Mouse (Mus musculus) midbrain, embryonic 14.5 days (tissue): Measurements from ENCODE around the gene Bcl2l11. TPM values are rescaled to one million over a fixed set of nuclear protein-coding genes. Genes with fewer than 3 reads are reported as not detected.
"Not testable (repeated sequence)": the region's sequence is repeated elsewhere in the genome, so short reads cannot be mapped to it uniquely, and the experiment has no call there.

Experiments used
- ATAC-seq: fragments of 200-750 bp; cut with Nextera tagmentation; 2 replicates; pipeline ENCODE4 v1.8.0; 2017; ENCODE audit warnings: moderate number of reproducible peaks, moderate library complexity; ENCODE audit not compliant: low FRiP score, low TSS enrichment
- DNase-seq: peaks from one replicate; pipeline ENCODE4 v3.0.0-alpha.2; 2015
- H3K27ac ChIP-seq: fragments of 300-500 bp; sonication (generic); replicated peaks from 2 replicates; pipeline ENCODE4 v1.5.1; 2014; ENCODE audit warnings: mild to moderate bottlenecking, low read depth, low read length, moderate library complexity
- H3K27me3 ChIP-seq: fragments of 300-500 bp; sonication (generic); 2 replicates; pipeline ENCODE4 v1.6.1; 2014; ENCODE audit warnings: low read length, control low read depth, mixed read lengths; ENCODE audit not compliant: control insufficient read depth, insufficient read depth
- H3K36me3 ChIP-seq: fragments of 300-500 bp; sonication (generic); 2 replicates; pipeline ENCODE4 v1.6.1; 2014; ENCODE audit warnings: low read length, control low read depth; ENCODE audit not compliant: control insufficient read depth, insufficient read depth
- H3K4me1 ChIP-seq: fragments of 300-500 bp; sonication (generic); 2 replicates; pipeline ENCODE4 v1.6.1; 2014; ENCODE audit warnings: mild to moderate bottlenecking, antibody characterized with exemption, low read length, control low read depth; ENCODE audit not compliant: control insufficient read depth, insufficient read depth
- H3K4me2 ChIP-seq: fragments of 300-500 bp; sonication (generic); 2 replicates; pipeline ENCODE4 v1.6.1; 2014; ENCODE audit warnings: mild to moderate bottlenecking, low read length, moderate library complexity
- H3K4me3 ChIP-seq: fragments of 300-500 bp; sonication (generic); replicated peaks from 2 replicates; pipeline ENCODE4 v1.5.1; 2014; ENCODE audit warnings: low read depth, low read length
- H3K9ac ChIP-seq: fragments of 300-500 bp; sonication (generic); replicated peaks from 2 replicates; pipeline ENCODE4 v1.6.1; 2014; ENCODE audit warnings: mild to moderate bottlenecking, low read length, moderate library complexity
- H3K9me3 ChIP-seq: fragments of 300-500 bp; sonication (generic); 2 replicates; pipeline ENCODE4 v1.6.1; 2016; ENCODE audit warnings: low read length, control low read depth, mixed read lengths; ENCODE audit not compliant: control insufficient read depth
- WGBS: fragments of 180-500 bp; shearing (Covaris S2); extraction: QIAGEN DNeasy Blood & Tissue Kit; methylation state at CpG from one replicate; pipeline ENCODE4 v1.1.7; 2014; 5-methylcytosine and 5-hydroxymethylcytosine counted together
- polyA plus RNA-seq: library from polyadenylated mRNA; unstranded; fragments of >200 nt; fragmentation: Nextera tagmentation; extraction: Ambion mirVana; gene quantifications from 2 replicates; pipeline ENCODE4 v1.2.1, GENCODE M21; 2014

The Bcl2l11 gene
- polyA plus RNA-seq, 1 experiment from 2014 or later, result 13.3 TPM

DNA sequence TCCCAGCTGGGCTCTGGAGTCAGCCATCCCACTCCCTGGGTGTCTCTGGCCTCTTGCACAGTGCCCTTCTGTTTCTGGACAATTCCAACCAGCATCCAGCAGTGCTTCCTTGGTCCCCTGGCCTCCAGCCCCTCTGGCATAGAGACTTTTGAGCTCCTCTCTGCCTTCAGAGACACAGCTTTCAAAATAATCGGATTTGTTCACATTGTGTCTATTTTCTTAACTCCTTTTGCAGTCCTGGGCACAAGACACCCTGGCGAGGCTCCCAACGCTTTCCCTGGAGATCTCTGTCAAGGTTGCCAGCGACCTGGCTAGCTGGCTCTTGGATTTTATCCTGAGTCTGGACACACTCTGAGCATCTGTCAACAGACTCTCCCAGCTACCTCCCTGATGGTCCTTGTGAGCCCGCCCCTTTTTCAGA lies 51.4 kb downstream of the Bcl2l11 start:
- DNase-seq (peak; percentile 26), ATAC-seq (no peak)
- Histone ChIP-seq H3K9me3 (no peaks in the 10 kb centered on the region), H3K9ac (no peak overlapping the region), H3K4me2 (no peak overlapping the region), H3K27ac (no peak overlapping the region), H3K27me3 (no peaks in the 10 kb centered on the region), H3K4me1 (peaks cover 10% of the 10 kb centered on the region; the same call in 1 of the 2 replicates), H3K36me3 (no peaks in the 10 kb centered on the region), H3K4me3 (no peak overlapping the region)
- WGBS, result 50% methylated on average over 5 of the region's 5 CpGs

DNA sequence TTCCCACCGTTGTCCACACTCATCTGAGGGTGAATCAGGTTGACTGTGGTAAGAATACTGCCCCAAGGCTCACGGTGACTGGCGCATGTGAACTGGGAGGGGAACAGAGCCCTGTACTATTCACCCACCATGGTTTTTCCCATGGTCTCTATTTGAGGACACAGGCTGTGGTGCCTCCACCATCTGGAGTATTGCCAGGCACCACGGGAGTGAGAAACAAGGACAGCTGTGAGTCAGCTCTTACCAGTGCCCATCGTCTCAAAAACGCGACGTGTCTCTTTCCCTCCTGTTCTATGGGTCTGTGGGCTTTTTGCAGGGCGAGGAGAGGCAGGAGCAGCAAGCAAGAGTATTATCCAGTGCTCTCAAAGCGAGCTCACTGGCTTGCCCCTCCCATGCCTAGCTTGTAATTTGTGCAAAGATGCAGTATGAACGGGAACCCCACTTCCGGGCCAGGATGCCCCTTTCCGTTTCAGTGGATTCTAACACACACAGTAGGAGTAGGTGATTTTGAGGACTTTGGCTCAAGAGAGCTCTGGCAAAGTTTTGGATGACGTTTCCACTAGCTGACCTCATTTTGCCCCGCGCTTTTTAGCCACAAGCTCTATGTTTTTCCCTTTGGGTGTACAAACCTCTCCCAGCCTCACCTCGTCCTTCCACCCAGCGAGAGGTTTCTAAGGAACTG lies 53.4 kb downstream of the Bcl2l11 start:
- peaks cover 10% of the 10 kb centered on the region; the same call in 1 of the 2 replicates for H3K4me1 ChIP-seq
- H3K9me3 ChIP-seq, result no peaks in the 10 kb centered on the region
- H3K9ac ChIP-seq, result no peak overlapping the region
- H3K36me3 ChIP-seq, result no peaks in the 10 kb centered on the region
- ATAC-seq (no peak), DNase-seq (no peak)
- no peak overlapping the region for H3K4me2 ChIP-seq
- no peak overlapping the region for H3K4me3 ChIP-seq
- 83% methylated on average over 18 of the region's 18 CpGs for WGBS
- no peak overlapping the region for H3K27ac ChIP-seq
- H3K27me3 ChIP-seq, result no peaks in the 10 kb centered on the region

DNA sequence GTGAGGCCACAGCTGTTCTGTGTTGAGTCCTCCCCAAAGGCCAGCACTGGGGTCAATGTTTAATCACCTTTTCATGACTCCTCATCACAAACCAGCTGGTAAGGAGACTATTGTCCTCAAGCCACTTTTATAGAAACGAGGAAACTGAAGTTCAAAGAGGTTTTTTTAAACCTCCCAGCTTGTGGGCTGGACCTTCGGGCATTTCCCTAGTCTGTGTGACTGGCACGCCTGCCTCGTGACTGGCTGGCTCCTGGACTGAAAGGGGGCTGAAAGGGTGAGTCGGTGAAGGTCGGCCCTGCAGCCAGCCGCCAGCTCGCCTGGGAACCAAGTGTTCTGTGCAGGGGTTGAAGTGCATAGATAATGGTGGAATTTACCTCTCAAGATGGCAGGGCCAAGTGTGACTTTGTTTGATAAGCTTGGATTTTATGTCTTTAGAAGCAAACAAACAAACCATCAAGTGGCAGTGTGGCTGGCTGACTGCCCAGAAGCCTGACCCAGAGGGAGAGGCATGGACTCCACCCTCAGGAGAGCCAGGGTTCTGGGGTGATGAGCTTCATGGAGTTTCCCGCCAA lies 54.1 kb downstream of the Bcl2l11 start:
- WGBS, result 41% methylated on average over 9 of the region's 9 CpGs
- Histone ChIP-seq H3K4me2 (no peak overlapping the region), H3K4me1 (peaks cover 10% of the 10 kb centered on the region; the same call in 1 of the 2 replicates), H3K9me3 (no peaks in the 10 kb centered on the region), H3K27me3 (no peaks in the 10 kb centered on the region), H3K27ac (no peak overlapping the region), H3K36me3 (no peaks in the 10 kb centered on the region), H3K4me3 (no peak overlapping the region), H3K9ac (no peak overlapping the region)
- DNase-seq (no peak), ATAC-seq (no peak)

- not testable (repeated sequence) for ATAC-seq, H3K4me1 ChIP-seq, H3K9ac ChIP-seq, H3K36me3 ChIP-seq, H3K9me3 ChIP-seq, H3K4me3 ChIP-seq, H3K27ac ChIP-seq, H3K27me3 ChIP-seq, DNase-seq, H3K4me2 ChIP-seq
- 95% methylated on average over 9 of the region's 9 CpGs for whole genome bisulfite sequencing
These were observed 56.3 kb downstream of the Bcl2l11 start for GRCm38 (mm10) chr2:128182181-128182580.

- H3K9ac ChIP-seq, result no peak overlapping the region
- DNase-seq, result no peak
- 90% methylated on average over 4 of the region's 4 CpGs for WGBS
- no peaks in the 10 kb centered on the region for H3K27me3 ChIP-seq
- H3K36me3 ChIP-seq, result no peaks in the 10 kb centered on the region
- no peak overlapping the region for H3K4me3 ChIP-seq
- no peak overlapping the region for H3K4me2 ChIP-seq
- no peaks in the 10 kb centered on the region for H3K4me1 ChIP-seq
- H3K9me3 ChIP-seq, result no peaks in the 10 kb centered on the region
- no peak for ATAC-seq
- no peak overlapping the region for H3K27ac ChIP-seq
These were observed 56.9 kb downstream of the Bcl2l11 start for GRCm38 (mm10) chr2:128182751-128183150.

- Histone ChIP-seq H3K9me3 (no peaks in the 10 kb centered on the region), H3K27me3 (no peaks in the 10 kb centered on the region), H3K36me3 (no peaks in the 10 kb centered on the region), H3K4me2 (no peak overlapping the region), H3K27ac (no peak overlapping the region), H3K4me1 (no peaks in the 10 kb centered on the region), H3K9ac (no peak overlapping the region), H3K4me3 (no peak overlapping the region)
- 96% methylated on average over 3 of the region's 4 CpGs for WGBS
- no peak for DNase-seq
- ATAC-seq, result no peak
These were observed 57.9 kb downstream of the Bcl2l11 start for GRCm38 (mm10) chr2:128183762-128184161.

GRCm38 (mm10) chr2:128185942-128186341 lies 60.1 kb downstream of the Bcl2l11 start:
- Histone ChIP-seq H3K4me1 (no peaks in the 10 kb centered on the region), H3K27ac (no peak overlapping the region), H3K27me3 (no peaks in the 10 kb centered on the region), H3K4me2 (no peak overlapping the region), H3K4me3 (no peak overlapping the region), H3K9ac (no peak overlapping the region), H3K9me3 (no peaks in the 10 kb centered on the region), H3K36me3 (no peaks in the 10 kb centered on the region)
- ATAC-seq (no peak), DNase-seq (no peak)
- 80% methylated on average over 4 of the region's 4 CpGs for WGBS

- Histone ChIP-seq H3K36me3 (no peaks in the 10 kb centered on the region), H3K4me3 (no peak overlapping the region), H3K4me1 (no peaks in the 10 kb centered on the region), H3K27me3 (no peaks in the 10 kb centered on the region), H3K4me2 (no peak overlapping the region), H3K27ac (no peak overlapping the region), H3K9ac (no peak overlapping the region), H3K9me3 (no peaks in the 10 kb centered on the region)
- no peak for ATAC-seq
- DNase-seq, result no peak
- WGBS, result 95% methylated on average over 1 of the region's 1 CpGs
These were observed 61.4 kb downstream of the Bcl2l11 start for GRCm38 (mm10) chr2:128187277-128187676.

DNA sequence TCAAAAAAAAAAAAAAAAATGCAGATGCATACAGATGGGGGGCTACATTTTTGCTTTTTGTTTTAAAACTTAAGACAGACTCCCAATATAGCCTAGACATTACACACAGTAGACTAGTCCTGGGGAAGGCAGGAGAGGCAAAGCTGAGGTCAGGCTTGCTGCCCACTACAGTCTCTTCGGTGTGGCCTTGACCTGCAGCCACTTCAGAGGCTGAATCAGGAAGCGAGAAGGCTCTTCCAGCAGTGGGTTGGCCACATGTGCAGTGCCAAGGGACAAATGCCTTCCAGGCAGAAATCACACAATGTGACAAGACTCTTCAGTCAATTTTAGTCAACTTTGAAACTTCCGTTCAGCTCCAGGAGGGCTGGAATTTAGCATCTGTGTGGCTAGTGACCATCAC lies 62.6 kb downstream of the Bcl2l11 start:
- no peak overlapping the region for H3K4me2 ChIP-seq
- no peaks in the 10 kb centered on the region for H3K9me3 ChIP-seq
- no peaks in the 10 kb centered on the region for H3K4me1 ChIP-seq
- no peak overlapping the region for H3K4me3 ChIP-seq
- no peak for ATAC-seq
- H3K27me3 ChIP-seq, result no peaks in the 10 kb centered on the region
- no peaks in the 10 kb centered on the region for H3K36me3 ChIP-seq
- no peak overlapping the region for H3K9ac ChIP-seq
- no peak for DNase-seq
- no peak overlapping the region for H3K27ac ChIP-seq
- 96% methylated on average over 3 of the region's 3 CpGs for WGBS
